Mouse (Mus musculus) kidney, adult 2 months (tissue): ENCODE results near the gene Rtf2. TPM values are rescaled to one million over a fixed set of nuclear protein-coding genes. Genes with fewer than 3 reads are reported as not detected.
A peak's percentile ranks its signal among the peaks of the same experiment; 100 is the strongest.

ENCODE experiments used
- DNase-seq: peaks from one replicate; pipeline ENCODE4 v3.0.0; 2021
- H3K27ac ChIP-seq: fragments of 200-500 bp; 2 replicates; pipeline ENCODE4 v1.5.1; 2012; ENCODE audit warnings: low read depth, low read length, control low read depth, inconsistent platforms; ENCODE audit not compliant: insufficient read depth
- H3K27me3 ChIP-seq: fragments of 200-500 bp; replicated peaks from 2 replicates; pipeline ENCODE4 v1.6.1; 2012; ENCODE audit warnings: mild to moderate bottlenecking, moderate library complexity, low read length, inconsistent platforms; ENCODE audit not compliant: control insufficient read depth, insufficient read depth
- H3K36me3 ChIP-seq: fragments of 200-500 bp; 2 replicates; pipeline ENCODE4 v1.6.1; 2012; ENCODE audit warnings: mild to moderate bottlenecking, moderate library complexity, low read length, inconsistent platforms; ENCODE audit not compliant: control insufficient read depth, insufficient read depth
- H3K4me1 ChIP-seq: fragments of 200-500 bp; 2 replicates; pipeline ENCODE4 v1.6.1; 2011; ENCODE audit warnings: low read length; ENCODE audit not compliant: control insufficient read depth, insufficient read depth
- H3K4me3 ChIP-seq: fragments of 200-500 bp; 2 replicates; pipeline ENCODE4 v1.5.1; 2011; ENCODE audit warnings: mild to moderate bottlenecking, low read depth, low read length, control low read depth; ENCODE audit not compliant: insufficient read depth
- CTCF ChIP-seq: fragments of 200-500 bp; conservative IDR thresholded peaks from 2 replicates; pipeline ENCODE4 v1.5.1; 2011; ENCODE audit warnings: low read depth, mild to moderate bottlenecking, control low read depth, low read length, moderate library complexity, mixed read lengths; ENCODE audit not compliant: insufficient read depth, insufficient read length
- POLR2A ChIP-seq: fragments of 200-500 bp; IDR thresholded peaks from one replicate; pipeline ENCODE4 v1.6.1; 2011; ENCODE audit warnings: low read depth, low read length, control low read depth
- WGBS: fragments of 180-500 bp; shearing (Covaris S2); methylation state at CpG from one replicate; pipeline ENCODE4 v1.1.7; 2018; 5-methylcytosine and 5-hydroxymethylcytosine counted together
- polyA plus RNA-seq: library from polyadenylated mRNA; depleted of rRNA; stranded (reverse); fragments of >200 nt; gene quantifications from 2 replicates; pipeline ENCODE4 v1.2.3, GENCODE M21; 2012

Rtf2 gene
- polyA plus RNA-seq, 1 experiment: 39.9 TPM

DNA sequence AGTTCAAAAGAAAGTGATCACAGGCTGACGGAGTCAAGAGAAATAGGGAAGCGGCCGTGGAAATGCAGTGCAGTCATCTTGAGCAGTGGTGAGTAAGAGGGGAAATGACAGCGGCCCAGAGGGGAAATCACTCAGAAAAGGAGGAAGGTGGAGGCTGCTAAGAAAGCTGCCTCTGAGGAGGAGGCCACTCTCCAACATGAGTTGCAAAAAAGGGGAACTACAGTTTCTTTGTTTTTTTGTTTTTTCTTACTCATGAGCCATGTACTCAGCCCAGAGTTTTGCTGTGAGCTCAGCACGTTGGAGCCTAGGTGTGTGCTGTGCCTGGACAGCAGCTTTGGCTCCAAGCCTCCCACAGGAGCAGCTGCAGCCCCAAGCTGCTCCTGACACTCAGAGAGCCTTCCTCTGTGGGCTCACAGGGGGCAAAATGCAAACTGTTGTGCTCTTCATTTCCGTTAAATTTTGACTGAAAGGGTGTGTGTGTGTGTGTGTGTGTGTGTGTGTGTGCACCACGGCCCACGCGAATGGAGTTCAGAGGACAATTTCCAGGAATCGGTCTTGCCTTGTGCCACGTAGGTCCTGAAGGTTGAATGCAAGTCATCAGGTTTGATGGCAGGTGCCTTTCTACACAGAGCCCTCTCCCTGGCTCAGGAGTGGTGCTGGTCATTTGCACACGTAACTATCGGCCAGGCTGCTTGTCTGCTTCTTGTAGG lies 39.1 kb upstream of the Rtf2 start:
- TF ChIP-seq POLR2A: no peak
- WGBS: 50% methylated on average over 13 of the region's 13 CpGs
- Histone ChIP-seq H3K4me1 (no peaks in the 10 kb centered on the region), H3K27ac (no peak overlapping the region), H3K27me3 (no peaks in the 10 kb centered on the region), H3K4me3 (no peak overlapping the region), H3K36me3 (no peaks in the 10 kb centered on the region)
- DNase-seq: peak; percentile 36

GRCm38 (mm10) chr2:172404239-172404638 lies 36.1 kb upstream of the Rtf2 start:
- Histone ChIP-seq H3K27me3 (no peaks in the 10 kb centered on the region), H3K4me3 (no peak overlapping the region), H3K4me1 (no peaks in the 10 kb centered on the region), H3K36me3 (no peaks in the 10 kb centered on the region), H3K27ac (no peak overlapping the region)
- DNase-seq: no peak
- WGBS: 58% methylated on average over 7 of the region's 7 CpGs
- TF ChIP-seq CTCF: no peak
- no peak for TF ChIP-seq POLR2A

DNA sequence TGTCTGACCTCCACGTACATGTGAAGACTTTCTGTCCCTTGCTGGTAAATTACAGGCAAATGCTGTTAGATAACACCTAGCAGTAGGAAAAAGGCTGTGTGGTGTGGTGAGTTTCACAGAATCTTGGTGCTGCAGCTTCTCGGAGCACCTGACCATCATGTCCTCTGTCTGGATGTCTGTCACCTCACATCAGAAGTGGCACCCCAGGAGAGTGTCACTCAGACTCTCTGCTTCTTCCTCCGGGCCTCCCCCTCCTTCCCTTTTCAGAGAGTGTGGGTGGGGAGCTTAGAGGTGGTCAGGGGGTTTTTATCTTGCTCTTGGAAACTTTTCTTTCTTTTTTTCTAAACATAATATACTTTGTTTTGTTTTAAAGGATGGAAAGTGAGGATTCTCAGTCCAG lies 35.3 kb upstream of the Rtf2 start:
- Histone ChIP-seq H3K27me3 (no peaks in the 10 kb centered on the region), H3K27ac (no peak overlapping the region), H3K4me1 (no peaks in the 10 kb centered on the region), H3K36me3 (no peaks in the 10 kb centered on the region), H3K4me3 (no peak overlapping the region)
- WGBS: 75% methylated on average over 3 of the region's 3 CpGs
- no peak for TF ChIP-seq POLR2A
- TF ChIP-seq CTCF: no peak
- DNase-seq: no peak

DNA sequence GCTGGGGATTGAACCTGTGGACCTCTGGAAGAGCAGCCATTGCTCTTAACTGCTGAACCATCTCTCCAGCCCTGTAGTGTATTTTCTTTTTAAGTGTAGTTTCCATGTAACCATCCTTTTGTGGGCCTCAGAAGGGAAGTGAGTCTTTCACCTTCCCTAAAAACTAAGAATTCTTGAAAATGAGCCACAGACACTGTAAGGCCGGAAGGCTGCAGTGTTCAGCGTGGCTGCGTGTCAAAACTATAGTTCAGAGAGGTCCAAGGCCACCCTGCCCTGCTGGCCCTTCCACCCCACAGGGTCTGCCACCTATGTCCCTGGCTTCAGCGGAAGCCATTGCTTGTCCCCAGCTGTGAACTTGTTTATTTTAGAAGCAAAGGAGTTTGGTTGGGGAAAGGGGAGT lies 34.2 kb upstream of the Rtf2 start:
- H3K4me1 ChIP-seq: no peaks in the 10 kb centered on the region
- 47% methylated on average over 4 of the region's 4 CpGs for WGBS
- no peak overlapping the region for H3K27ac ChIP-seq
- no peaks in the 10 kb centered on the region for H3K36me3 ChIP-seq
- DNase-seq: peak; percentile 15
- no peaks in the 10 kb centered on the region for H3K27me3 ChIP-seq
- no peak overlapping the region for H3K4me3 ChIP-seq
- TF ChIP-seq POLR2A: no peak
- TF ChIP-seq CTCF: no peak

DNA sequence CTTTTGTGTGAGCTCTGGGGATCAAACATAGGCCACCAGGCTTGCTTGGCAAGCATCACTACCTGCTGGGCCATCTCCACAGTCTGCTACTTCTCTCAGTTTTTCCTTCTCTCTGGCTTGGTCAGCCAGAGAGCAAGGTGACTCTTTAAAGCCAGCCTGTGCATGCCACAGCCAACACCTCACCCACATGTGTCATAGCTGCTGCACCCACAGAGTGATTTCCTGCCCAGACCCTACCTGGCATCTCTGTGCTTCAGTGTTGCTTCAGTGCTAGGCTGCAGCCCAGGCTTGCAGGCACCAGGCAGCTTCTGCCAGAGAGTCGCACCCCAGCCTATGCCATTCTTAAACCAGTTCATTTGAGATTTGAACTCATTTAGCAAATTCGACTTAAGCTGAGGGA lies 32.9 kb upstream of the Rtf2 start:
- Histone ChIP-seq H3K4me1 (no peaks in the 10 kb centered on the region), H3K4me3 (no peak overlapping the region), H3K36me3 (no peaks in the 10 kb centered on the region), H3K27ac (no peak overlapping the region), H3K27me3 (no peaks in the 10 kb centered on the region)
- 87% methylated on average over 2 of the region's 2 CpGs for WGBS
- TF ChIP-seq CTCF (no peak), POLR2A (no peak)
- DNase-seq: no peak

GRCm38 (mm10) chr2:172410686-172411085 lies 29.7 kb upstream of the Rtf2 start:
- WGBS: 91% methylated on average over 2 of the region's 2 CpGs
- H3K4me3 ChIP-seq: no peak overlapping the region
- TF ChIP-seq CTCF: no peak
- TF ChIP-seq POLR2A: no peak

GRCm38 (mm10) chr2:172411091-172411490 lies 29.3 kb upstream of the Rtf2 start:
- H3K4me3 ChIP-seq: no peak overlapping the region
- DNase-seq: no peak
- TF ChIP-seq POLR2A (no peak), CTCF (no peak)
- no peaks in the 10 kb centered on the region for H3K36me3 ChIP-seq
- H3K27me3 ChIP-seq: no peaks in the 10 kb centered on the region
- no peaks in the 10 kb centered on the region for H3K4me1 ChIP-seq
- WGBS: 83% methylated on average over 11 of the region's 11 CpGs
- H3K27ac ChIP-seq: no peak overlapping the region

More at GRCm38 (mm10) chr2:172410686-172411085, 29.7 kb upstream of the Rtf2 start:
- Histone ChIP-seq H3K36me3 (no peaks in the 10 kb centered on the region), H3K27ac (no peak overlapping the region), H3K27me3 (no peaks in the 10 kb centered on the region), H3K4me1 (no peaks in the 10 kb centered on the region)
- DNase-seq: no peak

GRCm38 (mm10) chr2:172412454-172412853 lies 27.9 kb upstream of the Rtf2 start:
- Histone ChIP-seq H3K27ac (no peak overlapping the region), H3K4me3 (no peak overlapping the region), H3K4me1 (no peaks in the 10 kb centered on the region), H3K36me3 (no peaks in the 10 kb centered on the region), H3K27me3 (no peaks in the 10 kb centered on the region)
- TF ChIP-seq CTCF (no peak), POLR2A (no peak)
- DNase-seq: peak; percentile 41
- WGBS: 6% methylated on average over 9 of the region's 9 CpGs
